Mouse (Mus musculus) lung, postnatal 25 days (tissue): Measurements from ENCODE around the gene Zmym4.
"Not testable (repeated sequence)": the region's sequence is repeated elsewhere in the genome, so short reads cannot be mapped to it uniquely, and the experiment has no call there.

Experiments
- DNase-seq: peaks from one replicate; pipeline ENCODE4 v3.0.0; 2022; ENCODE audit warnings: low spot score

Gene Zmym4

DNA sequence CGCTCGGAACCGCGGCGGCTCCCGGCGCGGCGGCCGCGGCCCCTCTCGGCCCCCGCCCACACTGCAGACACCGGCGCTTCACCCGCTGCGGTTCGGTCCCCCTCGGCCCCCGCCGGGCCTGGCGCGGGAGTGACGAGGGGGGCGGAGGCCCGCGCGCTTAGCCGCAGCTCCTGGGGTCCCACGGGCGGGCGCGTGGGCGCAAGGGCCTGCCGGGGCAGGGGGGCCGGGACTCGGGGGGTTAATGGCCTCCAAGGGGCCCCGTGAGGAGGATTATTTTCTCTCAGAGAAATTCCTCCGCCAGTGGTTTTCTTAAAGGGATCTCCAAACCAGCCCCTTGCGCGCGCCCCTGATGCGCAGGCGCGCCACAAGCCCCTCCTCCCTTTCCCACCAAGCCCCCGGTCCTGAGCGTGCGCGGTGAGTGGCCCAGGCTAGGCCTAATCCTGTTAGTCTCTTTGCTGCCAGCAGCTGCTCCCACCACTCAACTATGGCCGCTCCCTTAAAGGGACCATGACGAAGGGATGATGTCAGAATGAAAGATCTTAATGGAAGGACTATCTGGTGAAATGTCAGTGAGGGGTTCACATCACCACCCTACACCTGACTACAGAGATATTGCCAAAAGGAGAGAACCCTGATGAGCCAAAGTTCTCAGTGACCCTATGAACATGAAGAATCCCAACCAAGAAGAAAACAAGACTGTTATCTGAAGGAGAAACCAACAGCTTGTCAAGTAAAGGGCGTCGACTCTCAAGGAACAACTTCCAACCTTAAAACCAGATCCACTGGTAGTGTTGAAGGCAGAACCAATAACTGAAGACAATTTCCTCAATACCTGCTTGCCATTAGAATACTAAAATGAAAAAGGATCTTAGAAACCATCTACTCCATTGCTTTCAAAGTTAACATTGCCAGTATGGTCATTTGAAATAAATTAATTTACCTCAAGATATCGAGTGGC lies at the start of gene Zmym4:
Zmym4 (minus strand) TSS at position 272 of the 958 bp plus-strand sequence.
- DNase-seq, result peak; percentile 94

DNA sequence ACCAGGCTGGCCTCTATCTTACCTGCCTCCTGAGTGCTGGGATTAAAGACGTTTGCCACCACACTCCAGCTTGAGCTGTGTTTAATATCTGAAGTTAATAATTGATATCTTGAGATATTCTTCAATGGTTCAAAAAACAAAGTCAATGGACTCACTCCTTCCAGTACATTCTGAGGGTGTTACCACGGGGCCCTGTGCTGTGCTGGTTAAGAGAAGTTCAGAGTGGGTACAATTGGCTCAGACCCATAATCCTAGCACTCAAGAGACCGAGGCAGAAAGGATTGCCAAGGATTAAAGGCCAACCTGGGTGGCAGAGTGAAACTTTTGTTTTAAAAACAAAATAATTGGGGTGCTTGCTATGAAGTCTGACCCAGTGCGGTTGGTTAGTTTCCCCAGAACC lies 48.4 kb upstream of the Zmym4 start:
- no peak for DNase-seq

DNA sequence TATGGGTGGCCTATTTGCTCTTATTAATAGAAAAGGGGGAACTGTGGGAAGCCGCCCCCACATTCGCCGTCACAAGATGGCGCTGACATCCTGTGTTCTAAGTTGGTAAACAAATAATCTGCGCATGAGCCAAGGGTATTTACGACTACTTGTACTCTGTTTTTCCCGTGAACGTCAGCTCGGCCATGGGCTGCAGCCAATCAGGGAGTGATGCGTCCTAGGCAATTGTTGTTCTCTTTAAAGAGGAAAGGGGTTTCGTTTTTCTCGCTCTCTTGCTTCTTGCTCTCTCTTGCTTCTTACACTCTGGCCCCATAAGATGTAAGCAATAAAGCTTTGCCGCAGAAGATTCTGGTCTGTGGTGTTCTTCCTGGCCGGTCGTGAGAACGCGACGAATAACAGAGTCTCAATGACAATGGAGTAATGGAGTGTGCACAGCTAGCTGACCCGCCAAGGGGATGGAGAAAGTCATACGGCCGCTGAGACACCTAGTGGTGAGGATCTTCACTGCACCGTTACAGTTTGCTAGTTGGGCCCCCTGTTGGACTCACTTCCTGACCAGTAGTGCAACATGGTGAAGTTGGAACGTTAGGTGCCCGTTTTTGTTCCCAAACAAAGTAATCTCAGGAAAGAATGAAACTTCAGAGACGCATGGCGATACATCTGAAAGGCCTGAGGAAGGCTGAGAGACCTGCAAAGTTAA lies 47.5 kb upstream of the Zmym4 start:
- DNase-seq, result peak; percentile 89

DNA sequence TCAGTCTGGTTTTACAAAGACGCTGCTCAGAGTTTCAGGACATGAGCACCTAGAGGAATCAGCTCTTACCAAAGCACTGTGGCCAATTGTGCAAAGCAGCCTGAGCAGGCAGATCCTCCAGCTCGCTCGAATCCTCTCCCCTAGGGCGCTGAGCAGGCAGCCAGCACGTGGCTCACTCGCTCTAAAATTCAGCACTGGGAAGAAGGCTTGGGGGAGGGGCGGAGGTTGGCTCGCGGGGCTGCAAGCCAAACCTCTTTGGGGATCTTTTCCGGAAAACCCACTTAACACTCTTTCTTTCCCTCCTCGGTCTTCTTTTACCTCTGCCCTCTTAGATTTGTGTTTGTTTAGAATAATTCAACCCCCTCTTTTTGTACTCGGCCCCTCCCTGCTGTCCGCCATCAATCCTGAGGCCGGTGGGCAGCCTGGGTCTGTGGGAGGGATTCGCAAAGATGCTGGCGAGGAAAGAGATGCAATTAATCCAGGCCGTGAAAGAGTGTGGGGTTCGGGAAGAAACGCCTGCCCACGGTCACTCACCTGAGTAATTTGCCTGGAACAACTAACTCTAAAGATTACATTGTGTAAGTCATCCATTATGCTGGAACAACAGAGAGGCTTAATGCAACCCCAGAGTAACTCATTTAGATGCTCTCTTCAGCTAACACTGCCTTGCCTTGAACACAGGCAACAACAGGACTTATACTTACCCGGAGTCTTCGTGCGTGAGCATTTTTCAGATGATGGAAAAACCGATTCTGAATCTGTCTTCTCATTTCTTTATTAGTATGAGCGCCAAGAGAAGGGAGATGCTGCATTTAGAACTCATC lies 37.4 kb upstream of the Zmym4 start:
- no peak for DNase-seq

DNA sequence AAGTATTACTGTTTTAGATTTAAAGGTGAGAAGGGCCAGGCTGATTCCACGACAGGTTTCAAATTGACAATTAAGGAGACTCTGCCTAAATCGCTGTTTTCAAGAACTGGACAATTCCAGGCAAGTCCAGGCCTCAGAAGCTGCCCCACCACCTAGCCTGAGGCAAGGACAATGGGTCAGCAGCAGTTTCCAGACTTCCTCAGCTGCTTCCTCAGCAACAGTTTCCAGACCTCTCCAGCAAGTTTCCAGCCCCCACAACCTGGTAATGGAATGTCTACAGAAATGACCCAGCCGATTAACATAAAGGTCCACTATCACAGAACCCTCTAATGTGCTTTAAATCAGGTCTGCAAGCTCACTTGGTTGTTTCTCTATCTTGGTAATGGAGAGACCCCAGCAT lies 36.4 kb upstream of the Zmym4 start:
- no peak for DNase-seq

DNA sequence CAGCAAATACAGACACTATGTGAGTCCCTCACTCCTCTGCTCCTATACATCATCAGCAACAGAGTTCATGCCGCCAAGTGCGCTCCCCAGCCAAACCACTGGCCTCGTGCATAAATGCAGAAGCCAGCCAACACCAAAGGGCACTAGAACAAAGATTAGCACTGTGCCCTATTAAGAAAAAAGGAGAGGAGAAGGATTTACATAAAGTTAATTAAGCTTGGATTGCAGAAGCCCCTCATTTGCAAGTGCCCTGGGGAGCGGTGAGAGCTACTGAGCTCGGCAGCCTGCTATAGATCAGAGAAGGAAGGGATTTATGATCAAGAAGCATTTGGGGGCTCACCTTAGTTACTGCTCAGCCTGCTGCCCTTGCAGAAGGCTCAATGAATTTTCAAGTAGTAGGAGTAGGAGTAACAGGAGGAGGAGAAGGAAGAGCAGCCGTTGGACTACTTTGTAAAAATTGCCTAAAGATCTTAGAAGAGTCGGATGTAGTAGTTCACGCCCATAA lies 32.7 kb upstream of the Zmym4 start:
- no peak for DNase-seq

DNA sequence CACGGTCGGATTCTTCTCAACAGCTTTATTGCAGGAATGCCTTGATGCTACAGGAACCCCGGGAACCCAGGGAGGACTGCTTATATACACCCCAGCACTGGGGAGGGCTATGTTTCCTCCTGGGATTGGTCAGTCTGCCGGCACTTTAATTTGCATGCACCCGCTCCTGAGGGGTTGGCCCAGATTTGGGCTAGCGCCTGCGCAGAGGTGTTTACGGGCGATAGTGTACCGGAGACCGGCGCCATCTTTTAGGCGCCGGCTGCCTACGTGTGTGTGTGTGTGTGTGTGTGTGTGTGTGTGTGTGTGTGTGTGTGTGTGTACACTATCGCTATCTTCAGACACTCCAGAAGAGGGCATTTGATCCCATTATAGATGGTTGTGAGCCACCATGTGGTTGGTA lies 31.4 kb upstream of the Zmym4 start:
- DNase-seq, result not testable (repeated sequence)

DNA sequence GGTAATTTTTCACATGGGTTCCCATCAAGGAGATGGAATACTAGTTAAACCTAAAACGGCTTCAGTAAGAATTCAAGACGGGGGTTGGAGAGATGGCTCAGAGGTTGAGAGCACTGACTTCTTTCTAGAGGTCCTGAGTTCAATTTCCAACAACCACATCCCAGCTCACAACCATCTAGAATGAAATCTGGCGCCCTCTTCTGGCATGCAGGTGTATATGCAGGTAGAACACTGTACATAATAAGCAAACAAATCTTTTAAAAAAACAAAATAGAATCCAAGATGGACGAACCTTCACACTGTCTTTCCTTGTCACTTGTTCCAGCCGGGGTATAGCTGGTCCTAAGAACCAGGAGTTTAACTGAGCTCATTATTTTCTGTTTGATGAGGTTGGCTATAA lies 24.4 kb upstream of the Zmym4 start:
- no peak for DNase-seq

DNA sequence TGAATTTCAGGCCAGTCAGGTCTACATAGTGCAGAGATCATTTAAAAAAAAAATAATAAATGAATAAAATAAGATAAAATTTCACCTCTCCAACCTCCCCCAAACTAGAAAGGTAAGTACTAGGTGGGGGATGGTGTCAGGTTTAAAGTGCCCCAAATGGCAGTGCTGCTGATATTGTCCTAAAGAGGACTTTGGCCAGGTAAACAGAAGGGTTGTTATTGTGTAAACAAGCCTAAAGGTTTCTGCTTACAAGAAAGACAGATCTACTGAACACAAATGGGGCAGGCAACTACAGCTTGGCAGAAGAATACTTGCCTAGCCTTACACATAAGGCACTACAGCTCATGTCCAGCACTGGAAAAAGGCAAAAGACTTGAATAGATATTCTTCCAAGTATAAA lies 22.6 kb upstream of the Zmym4 start:
- no peak for DNase-seq

DNA sequence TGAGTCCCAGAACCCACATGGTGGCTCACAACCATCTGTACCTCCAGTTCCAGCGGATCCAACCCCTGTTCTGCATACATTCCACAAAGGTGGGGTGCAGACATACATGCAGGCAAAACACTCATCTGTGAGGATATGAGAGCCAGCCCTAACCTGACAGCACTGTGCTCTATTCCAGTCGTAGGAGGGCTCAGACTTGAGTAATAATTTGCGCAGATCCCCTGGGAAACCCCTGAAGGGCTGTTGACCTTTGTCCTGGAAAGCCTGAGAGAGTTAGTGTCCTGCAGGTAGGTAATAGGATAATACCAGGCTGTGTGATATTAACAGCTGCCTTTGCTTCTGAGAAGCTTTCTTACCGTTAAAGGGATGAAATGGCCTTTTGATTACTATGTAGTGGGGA lies 20.6 kb upstream of the Zmym4 start:
- DNase-seq, result no peak

DNA sequence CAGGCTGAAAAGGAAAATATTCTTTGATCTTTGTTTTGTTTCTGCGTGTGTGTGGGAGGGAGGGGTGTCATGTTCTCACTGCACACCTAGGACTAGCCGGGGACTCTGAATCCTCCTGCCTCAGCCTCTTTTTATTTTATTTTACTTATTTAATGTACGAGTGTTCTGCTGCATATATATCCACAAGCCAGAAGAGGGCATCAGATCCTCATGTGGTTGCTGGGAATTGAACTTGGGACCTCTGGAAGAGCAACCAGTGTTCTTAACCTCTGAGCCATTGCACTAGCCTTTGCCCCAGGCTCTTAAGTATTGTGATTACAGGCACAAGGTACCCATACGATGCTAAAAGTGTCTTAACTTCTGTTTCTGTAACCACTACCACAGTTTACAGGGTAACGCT lies 18.8 kb upstream of the Zmym4 start:
- DNase-seq, result no peak

DNA sequence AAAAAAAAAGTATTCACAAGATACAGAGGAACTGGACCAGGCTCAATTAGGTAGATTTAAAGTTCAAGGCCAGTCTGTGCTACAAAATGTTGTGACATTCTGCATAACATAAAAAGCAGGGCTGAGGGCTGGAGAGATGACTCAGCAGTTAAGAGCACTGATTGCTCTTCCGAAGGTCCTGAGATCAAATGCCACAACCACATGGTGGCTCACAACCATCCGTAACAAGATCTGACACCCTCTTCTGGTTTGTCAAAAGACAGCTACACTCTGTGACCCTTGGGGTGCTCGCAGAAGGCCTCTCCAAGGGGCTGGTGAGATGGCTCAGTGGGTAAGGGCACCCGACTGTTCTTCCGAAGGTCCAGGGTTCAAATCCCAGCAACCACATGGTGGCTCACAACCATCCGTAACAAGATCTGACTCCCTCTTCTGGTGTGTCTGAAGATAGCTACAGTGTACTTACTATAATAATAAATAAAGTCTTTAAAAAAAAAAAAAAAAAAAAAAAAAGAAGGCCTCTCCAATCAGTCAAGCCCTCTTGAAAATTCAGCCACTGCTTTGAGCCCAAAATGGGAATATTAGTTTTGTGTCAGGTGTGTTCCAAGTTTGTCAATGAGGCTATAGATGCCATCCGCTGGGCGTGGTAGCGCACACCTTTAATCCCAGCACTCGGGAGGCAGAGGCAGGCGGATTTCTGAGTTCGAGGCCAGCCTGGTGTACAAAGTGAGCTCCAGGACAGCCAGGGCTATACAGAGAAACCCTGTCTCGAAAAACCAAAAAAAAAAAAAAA lies 16.0 kb upstream of the Zmym4 start:
- not testable (repeated sequence) for DNase-seq

DNA sequence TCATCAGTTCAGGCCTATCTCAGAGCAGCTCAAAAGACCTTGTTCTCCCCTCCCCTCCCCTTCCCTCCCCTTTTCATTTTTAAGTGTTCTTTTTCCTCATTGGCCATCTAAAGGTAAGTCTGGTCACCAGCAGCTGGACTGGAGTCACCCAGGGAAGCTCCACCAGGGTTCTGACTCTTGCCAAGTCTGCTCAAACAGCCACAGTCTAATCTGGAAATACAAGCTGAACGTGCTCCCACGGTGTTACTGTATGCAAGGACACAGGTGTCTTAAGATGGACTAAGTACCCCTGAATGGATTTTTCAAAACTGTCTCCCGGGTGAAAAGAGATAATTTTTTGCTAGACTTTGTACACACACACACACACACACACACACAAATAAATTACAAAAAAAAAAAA lies 15.4 kb upstream of the Zmym4 start:
- no peak for DNase-seq

DNA sequence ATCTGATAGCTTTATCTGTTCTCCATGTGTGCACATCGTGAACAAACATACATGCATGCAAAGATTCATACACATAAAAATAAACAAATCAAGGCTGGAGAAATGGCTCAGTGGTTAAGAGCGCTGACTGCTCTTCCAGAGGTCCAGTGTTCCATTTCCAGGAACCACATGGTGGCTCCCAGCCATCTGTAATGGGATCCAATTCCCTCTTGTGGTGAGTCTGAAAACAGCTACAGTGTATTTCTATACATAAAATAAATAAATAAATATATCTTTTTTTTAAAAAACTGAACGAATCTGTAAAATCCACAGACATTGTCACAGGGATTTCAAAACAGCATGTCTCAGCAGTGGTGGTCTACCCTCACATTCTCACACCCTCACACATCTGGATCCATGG lies 10.8 kb upstream of the Zmym4 start:
- DNase-seq, result no peak

DNA sequence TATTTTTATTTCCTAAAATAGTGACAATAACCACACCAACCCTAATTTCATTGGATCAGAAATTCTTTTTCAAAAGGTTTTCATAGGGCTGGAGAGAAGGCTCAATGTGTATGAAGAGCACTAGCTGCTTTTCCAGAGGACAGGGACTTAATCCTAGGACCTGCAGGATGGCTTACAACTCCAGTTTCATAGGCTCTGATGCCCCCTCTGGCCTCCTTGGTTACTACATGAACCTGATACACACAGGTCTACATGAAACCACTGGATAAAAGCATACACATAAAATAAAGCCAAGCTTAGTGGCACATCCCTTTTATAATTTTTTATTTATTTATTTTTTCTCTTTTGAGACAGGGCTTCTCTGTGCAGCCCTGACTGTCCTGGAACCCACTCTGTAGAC lies 9.5 kb upstream of the Zmym4 start:
- DNase-seq, result peak; percentile 35

DNA sequence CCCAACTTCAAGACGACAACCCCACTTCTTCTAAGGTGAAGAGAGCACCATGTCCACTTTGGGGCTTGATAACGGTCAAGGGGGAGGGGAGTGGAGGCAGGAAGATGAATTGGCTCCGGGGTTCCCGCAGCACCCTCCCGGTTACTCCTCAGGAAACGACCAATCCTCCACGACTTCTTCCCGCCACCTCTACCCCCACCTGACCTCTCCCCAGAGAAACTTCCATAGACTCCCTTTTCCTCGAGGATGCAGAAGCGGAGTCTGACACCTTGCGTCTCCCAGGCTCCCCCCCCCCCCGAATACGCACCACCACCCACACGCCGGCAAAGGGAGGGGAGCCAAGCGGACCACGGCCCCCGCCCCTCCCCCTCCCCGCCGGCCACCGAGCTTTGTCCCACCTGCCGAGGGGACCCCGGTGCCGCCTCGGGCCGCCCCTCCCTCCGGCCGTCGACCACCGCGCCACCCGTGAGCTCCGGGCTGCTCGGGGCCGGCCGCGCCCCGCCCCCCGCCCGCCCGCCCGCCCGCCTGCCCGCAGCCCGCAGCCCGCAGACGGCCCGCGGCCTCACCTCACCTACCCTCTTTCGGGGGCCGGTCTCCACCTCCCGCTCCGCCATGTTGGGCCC lies 583 bp downstream of the Zmym4 start:
- DNase-seq, result peak; percentile 5

DNA sequence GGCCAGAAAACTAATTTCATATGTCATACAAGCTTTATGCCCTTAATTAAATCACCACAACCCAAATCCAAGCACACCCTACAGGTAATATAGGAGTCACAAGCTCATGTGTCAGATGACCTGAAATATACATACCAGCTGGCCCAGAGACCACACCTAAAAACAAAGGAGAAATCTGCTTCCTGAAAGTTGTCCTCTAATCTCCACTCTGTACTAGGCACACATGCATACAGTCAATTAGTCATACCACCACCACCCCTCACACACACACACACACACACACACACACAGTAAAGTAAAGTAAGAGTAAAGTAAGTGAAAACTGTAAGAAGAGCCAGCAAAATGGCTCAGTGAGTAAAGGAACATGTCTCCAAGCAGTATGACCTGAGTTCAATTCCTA lies 9.3 kb downstream of the Zmym4 start:
- no peak for DNase-seq

DNA sequence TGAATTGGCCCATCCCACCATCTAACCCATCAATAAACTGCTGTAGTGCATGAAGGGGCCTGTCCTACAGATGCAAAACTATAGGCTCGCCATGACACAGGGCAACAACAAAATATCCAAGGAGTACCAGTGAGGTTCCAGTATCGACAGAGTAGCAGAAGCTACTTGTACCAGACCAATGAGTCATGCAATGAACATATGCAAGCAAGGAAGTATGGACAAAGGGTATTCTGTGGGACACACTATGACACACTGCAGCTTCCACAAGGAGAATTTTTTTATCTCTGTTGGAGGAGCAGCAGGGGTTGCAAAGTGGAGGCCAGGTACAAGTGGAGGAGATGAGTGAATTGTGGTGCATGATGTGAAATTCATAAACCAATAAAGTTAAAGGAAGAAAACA lies 9.7 kb downstream of the Zmym4 start:
- no peak for DNase-seq

DNA sequence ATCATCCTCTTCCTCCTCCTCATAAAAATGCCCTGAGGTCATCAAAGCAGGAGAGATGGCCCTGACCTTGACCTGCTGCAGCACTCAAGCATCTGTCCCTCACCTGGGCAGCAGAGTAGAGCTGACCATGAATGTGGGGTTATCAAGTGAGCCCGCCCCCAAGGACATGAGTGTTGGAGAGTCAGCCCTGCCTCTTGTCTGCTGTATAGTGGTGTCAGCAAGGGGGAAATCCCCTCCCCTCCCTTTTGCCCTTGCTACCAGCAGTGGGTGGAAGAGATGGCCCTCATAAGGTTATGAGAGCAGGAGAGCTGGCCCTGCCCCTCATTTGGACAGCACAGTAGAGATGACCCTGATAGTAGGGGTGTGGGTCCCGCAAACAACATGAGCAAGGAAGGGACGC lies 10.5 kb downstream of the Zmym4 start:
- no peak for DNase-seq

DNA sequence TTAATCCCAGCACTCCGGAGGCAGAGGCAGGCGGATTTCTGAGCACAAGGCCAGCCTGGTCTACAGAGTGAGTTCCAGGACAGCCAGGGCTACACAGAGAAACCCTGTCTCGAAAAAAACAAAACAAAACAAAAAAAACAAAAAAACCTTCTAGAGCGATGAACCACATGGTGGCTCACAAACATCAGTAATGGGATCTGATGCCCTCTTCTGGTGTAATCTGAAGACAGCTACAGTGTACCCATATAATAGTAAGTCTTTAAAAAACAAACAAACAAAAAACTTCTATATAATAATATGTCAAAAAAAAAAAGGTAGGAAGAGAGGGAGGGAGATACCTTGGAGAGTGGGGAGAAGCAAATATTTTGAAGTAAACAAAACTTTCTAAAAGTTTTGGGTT lies 17.1 kb downstream of the Zmym4 start:
- DNase-seq, result not testable (repeated sequence)

DNA sequence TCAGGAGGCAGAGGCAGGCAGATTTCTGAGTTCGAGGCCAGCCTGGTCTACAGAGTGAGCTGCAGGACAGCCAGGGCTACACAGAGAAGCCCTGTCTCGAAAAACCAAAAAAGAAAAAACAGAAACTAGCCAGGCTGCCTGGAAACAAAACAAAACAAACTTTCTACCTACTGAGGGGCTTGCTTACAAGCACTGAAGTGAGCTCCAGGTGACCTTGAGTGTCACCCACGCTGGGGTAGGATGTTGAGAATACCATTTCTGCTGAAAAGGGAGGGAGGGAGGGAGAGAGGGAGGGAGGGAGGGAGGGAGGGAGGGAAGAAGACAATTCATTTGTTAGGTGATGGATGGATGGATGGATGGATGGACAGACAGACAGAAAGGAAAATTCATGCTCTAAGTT lies 24.5 kb downstream of the Zmym4 start:
- DNase-seq, result no peak
